Mouse (Mus musculus) cortical plate, adult 2 months (tissue): ENCODE results near the gene Ecm2.

Experiments
- CTCF ChIP-seq: fragments of 200-500 bp; IDR thresholded peaks from 2 replicates; pipeline ENCODE4 v1.5.1; 2011; ENCODE audit warnings: mild to moderate bottlenecking, control low read depth, low read length; ENCODE audit not compliant: insufficient read depth; ENCODE audit errors: extremely low read depth
- POLR2A ChIP-seq: fragments of 200-500 bp; IDR thresholded peaks from 2 replicates; pipeline ENCODE4 v1.6.1; 2011; ENCODE audit warnings: mild to moderate bottlenecking, low read length, control low read depth; ENCODE audit not compliant: insufficient read depth; ENCODE audit errors: extremely low read depth

- TF ChIP-seq POLR2A (no peak), CTCF (no peak)
Observed at GRCm38 (mm10) chr13:49570371-49570770, 65.8 kb downstream of the Ecm2 start.
